Mouse (Mus musculus) ES-E14 (cell line): ENCODE data around the gene AI467606. TPM values are rescaled to one million over a fixed set of nuclear protein-coding genes. Genes with fewer than 3 reads are reported as not detected.

Experiments
- DNase-seq: peaks from one replicate; pipeline ENCODE4 v3.0.0-alpha.2; 2013; ENCODE audit warnings: low read depth, low spot score
- H3K27ac ChIP-seq: 2 replicates; pipeline ENCODE4 v1.5.1; 2012; ENCODE audit warnings: low read depth, mild to moderate bottlenecking, low read length, moderate library complexity, mixed read lengths; ENCODE audit not compliant: poor library complexity, insufficient read depth, severe bottlenecking
- H3K36me3 ChIP-seq: 2 replicates; pipeline ENCODE4 v1.6.1; 2012; ENCODE audit warnings: mild to moderate bottlenecking, low read length, moderate library complexity, mixed read lengths; ENCODE audit not compliant: control insufficient read depth, poor library complexity, insufficient read depth, severe bottlenecking
- H3K4me1 ChIP-seq, 2 experiments: fragments of 150-350 bp in 1 of 2; sonication (generic) in 1 of 2; 2 replicates each; pipeline ENCODE4 v1.6.1; 2012; ENCODE audit warnings: low read length in 2 of 2, mild to moderate bottlenecking in 1 of 2, mixed read lengths in 1 of 2; ENCODE audit not compliant: control insufficient read depth in 2 of 2, insufficient read depth in 2 of 2, poor library complexity in 1 of 2
- H3K4me3 ChIP-seq, 2 experiments: fragments of 150-350 bp in 1 of 2; sonication (generic) in 1 of 2; 2 replicates each; pipeline ENCODE4 v1.5.1; 2012; ENCODE audit warnings: low read length in 2 of 2, low read depth in 1 of 2, mild to moderate bottlenecking in 1 of 2, mixed read lengths in 1 of 2; ENCODE audit not compliant: insufficient read depth in 1 of 2, poor library complexity in 1 of 2, severe bottlenecking in 1 of 2
- H3K9ac ChIP-seq: 2 replicates; pipeline ENCODE4 v1.6.1; 2012; ENCODE audit warnings: low read depth, mild to moderate bottlenecking, low read length, mixed read lengths; ENCODE audit not compliant: poor library complexity, insufficient read depth, severe bottlenecking
- H3K9me3 ChIP-seq: fragments of 150-350 bp; sonication (generic); 2 replicates; pipeline ENCODE4 v1.6.1; 2012; ENCODE audit warnings: low read depth, mild to moderate bottlenecking, low read length; ENCODE audit not compliant: control insufficient read depth, insufficient read depth
- CHD2 ChIP-seq: IDR thresholded peaks from 2 replicates; pipeline ENCODE4 v1.6.1; 2014; ENCODE audit warnings: mild to moderate bottlenecking, low read depth, low read length, inconsistent platforms
- HCFC1 ChIP-seq: IDR thresholded peaks from 2 replicates; pipeline ENCODE4 v1.6.1; 2012; ENCODE audit warnings: low read length, inconsistent platforms, borderline replicate concordance; ENCODE audit not compliant: insufficient read depth
- MAFK ChIP-seq: IDR thresholded peaks from 2 replicates; pipeline ENCODE4 v1.6.1; 2014; ENCODE audit warnings: mild to moderate bottlenecking, low read depth, low read length, inconsistent platforms; ENCODE audit not compliant: insufficient read depth
- ZC3H11A ChIP-seq: IDR thresholded peaks from 2 replicates; pipeline ENCODE4 v1.6.1; 2012; ENCODE audit warnings: low read depth, mild to moderate bottlenecking, inconsistent platforms, low read length, borderline replicate concordance
- ZNF384 ChIP-seq: IDR thresholded peaks from 2 replicates; pipeline ENCODE4 v1.6.1; 2012; ENCODE audit warnings: low read depth, low read length, inconsistent platforms
- in situ Hi-C, 2 experiments: fragments of 600-800 bp; cut with MboI; formaldehyde crosslinking; loops; one replicate each; pipeline ENCODE4 v1.15.1; 2025; ENCODE audit warnings: low sequenced_read_pairs in 2 of 2, inconsistent platforms in 1 of 2; ENCODE audit not compliant: unreplicated experiment in 2 of 2
- total RNA-seq: library from RNA; depleted of rRNA; stranded (reverse); fragments of 300-350 nt; gene quantifications from 2 replicates; pipeline ENCODE4 v1.2.3, GENCODE M21; 2012

AI467606 gene
- total RNA-seq, 1 experiment, result 13.5 TPM

DNA sequence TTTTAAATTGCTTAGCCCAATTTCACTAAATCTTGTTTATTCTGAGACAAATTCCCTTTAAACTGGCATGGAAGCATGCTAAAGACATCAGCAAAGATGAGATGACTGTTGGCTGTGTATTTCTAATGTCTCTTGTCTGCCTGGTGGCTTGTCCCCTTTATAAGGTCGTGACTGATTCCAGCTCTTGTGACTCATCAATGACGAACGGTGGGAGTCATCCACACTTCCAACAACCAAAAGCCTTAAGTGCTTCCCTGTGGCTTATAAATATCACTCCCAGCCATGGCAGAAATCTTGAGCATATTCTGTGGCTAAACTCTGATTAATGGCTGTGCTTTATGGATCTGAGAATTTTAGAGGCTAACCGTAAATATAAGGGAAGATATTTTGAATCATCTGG lies 24.8 kb upstream of the AI467606 start:
- in situ Hi-C loops, result no loop called here

GRCm38 (mm10) chr7:127070871-127071413 lies 20.2 kb upstream of the AI467606 start:
- Histone ChIP-seq H3K36me3 (no peaks in the 10 kb centered on the region), H3K27ac (no peak overlapping the region), H3K9ac (no peak overlapping the region), H3K4me1 (no peaks in the 10 kb centered on the region), H3K9me3 (no peaks in the 10 kb centered on the region), H3K4me3 (no peak overlapping the region)
- TF ChIP-seq MAFK, result no peak
- no peak for TF ChIP-seq CHD2
- no peak for TF ChIP-seq ZNF384
- TF ChIP-seq ZC3H11A, result no peak
- no peak for TF ChIP-seq HCFC1
- in situ Hi-C loops, result no loop called here
- no peak for DNase-seq

More for the DNA sequence above, 24.8 kb upstream of the AI467606 start:
- Histone ChIP-seq H3K4me1 (peaks cover 0 to 6% of the 10 kb centered on the region in 2 experiments; a peak in 1 of 4 replicates), H3K27ac (no peak overlapping the region), H3K4me3 (no peak overlapping the region), H3K9me3 (no peaks in the 10 kb centered on the region), H3K9ac (no peak overlapping the region), H3K36me3 (no peaks in the 10 kb centered on the region)
- TF ChIP-seq CHD2 (no peak), ZNF384 (no peak), HCFC1 (no peak), ZC3H11A (no peak), MAFK (no peak)
- no peak for DNase-seq

DNA sequence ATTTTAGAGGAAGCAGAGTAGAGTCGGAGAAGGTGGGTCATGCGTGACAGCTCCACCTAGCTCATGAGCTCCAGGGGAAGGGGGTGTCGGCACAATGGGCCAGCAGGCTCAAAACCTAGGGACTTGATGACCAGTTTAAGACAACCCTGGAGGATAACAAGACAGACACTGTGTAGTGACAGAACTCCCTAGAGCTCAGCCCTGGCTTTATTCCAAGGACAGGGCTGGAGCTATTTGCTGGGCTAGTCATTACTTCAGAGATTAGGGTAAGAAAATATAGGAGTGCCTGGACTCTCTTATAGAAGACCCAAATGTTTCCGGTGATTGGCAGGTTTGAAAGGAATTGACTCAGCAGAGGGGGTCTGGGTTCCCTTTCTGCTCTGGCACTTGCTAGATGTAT lies 17.9 kb upstream of the AI467606 start:
- TF ChIP-seq MAFK, result no peak
- TF ChIP-seq ZC3H11A, result no peak
- Histone ChIP-seq H3K9me3 (no peaks in the 10 kb centered on the region), H3K36me3 (no peaks in the 10 kb centered on the region), H3K4me3 (no peak overlapping the region), H3K4me1 (no peaks in the 10 kb centered on the region), H3K9ac (no peak overlapping the region), H3K27ac (no peak overlapping the region)
- no peak for DNase-seq
- in situ Hi-C loops, result no loop called here

DNA sequence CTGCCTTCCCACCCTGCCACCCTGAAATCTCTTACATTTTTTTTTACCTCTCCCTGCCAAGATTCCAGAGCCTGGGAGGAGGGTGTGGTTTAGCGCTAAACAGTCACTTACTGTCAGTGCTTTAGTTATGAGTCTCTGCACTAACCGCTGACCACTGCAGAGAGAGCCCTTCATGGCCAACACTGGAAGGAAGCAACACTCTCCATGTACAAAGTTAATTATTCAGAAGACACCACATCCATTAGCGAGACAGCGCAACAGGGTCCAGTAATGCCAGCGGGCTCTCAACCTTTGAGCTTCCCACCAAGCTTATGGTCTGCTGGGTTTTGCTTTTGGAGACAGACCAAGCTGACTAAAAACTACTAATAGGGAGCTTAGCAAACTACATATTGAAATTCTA lies 15.0 kb upstream of the AI467606 start:
- H3K4me1 ChIP-seq, result peaks cover 3 to 4% of the 10 kb centered on the region in 2 experiments; a peak in 1 of 4 replicates
- in situ Hi-C loops, result no loop called here
- no peak for TF ChIP-seq HCFC1
- no peak for TF ChIP-seq CHD2
- no peak for TF ChIP-seq ZC3H11A
- no peak for TF ChIP-seq MAFK
- no peak for TF ChIP-seq ZNF384

GRCm38 (mm10) chr7:127077692-127078091 lies 13.5 kb upstream of the AI467606 start:
- Histone ChIP-seq H3K9me3 (no peaks in the 10 kb centered on the region), H3K9ac (no peak overlapping the region), H3K4me3 (no peak overlapping the region), H3K36me3 (no peaks in the 10 kb centered on the region), H3K4me1 (peaks cover 3 to 4% of the 10 kb centered on the region in 2 experiments; a peak in 1 of 4 replicates), H3K27ac (no peak overlapping the region)
- in situ Hi-C loops, result no loop called here
- no peak for TF ChIP-seq HCFC1
- TF ChIP-seq MAFK, result no peak
- DNase-seq, result no peak

More for the DNA sequence above, 15.0 kb upstream of the AI467606 start:
- DNase-seq, result no peak
- no peak overlapping the region for H3K4me3 ChIP-seq
- no peak overlapping the region for H3K9ac ChIP-seq
- no peak overlapping the region for H3K27ac ChIP-seq
- H3K36me3 ChIP-seq, result no peaks in the 10 kb centered on the region
- H3K9me3 ChIP-seq, result no peaks in the 10 kb centered on the region
